Mouse (Mus musculus) heart, embryonic 16.5 days (tissue): ENCODE results near the gene Tmem170. TPM values are rescaled to one million over a fixed set of nuclear protein-coding genes. Genes with fewer than 3 reads are reported as not detected.
A peak's percentile ranks its signal among the peaks of the same experiment; 100 is the strongest.
"Not testable (repeated sequence)": the region's sequence is repeated elsewhere in the genome, so short reads cannot be mapped to it uniquely, and the experiment has no call there.

Experiments
- ATAC-seq: fragments of 200-750 bp; cut with Nextera tagmentation; replicated peaks from 2 replicates; pipeline ENCODE4 v1.8.0; 2017; ENCODE audit warnings: moderate number of reproducible peaks; ENCODE audit not compliant: insufficient read depth, low FRiP score; ENCODE audit errors: extremely low read depth
- H3K27ac ChIP-seq: fragments of 300-500 bp; sonication (generic); 2 replicates; pipeline ENCODE4 v1.5.1; 2014; ENCODE audit warnings: mild to moderate bottlenecking, low read length, control low read depth, moderate library complexity
- H3K27me3 ChIP-seq: fragments of 300-500 bp; sonication (generic); 2 replicates; pipeline ENCODE4 v1.6.1; 2014; ENCODE audit warnings: low read length, mixed read lengths; ENCODE audit not compliant: control insufficient read depth, insufficient read depth
- H3K36me3 ChIP-seq: fragments of 300-500 bp; sonication (generic); 2 replicates; pipeline ENCODE4 v1.6.1; 2014; ENCODE audit not compliant: control insufficient read depth, insufficient read depth
- H3K4me1 ChIP-seq: fragments of 300-500 bp; sonication (generic); 2 replicates; pipeline ENCODE4 v1.6.1; 2014; ENCODE audit warnings: low read length, mixed read lengths; ENCODE audit not compliant: control insufficient read depth, insufficient read depth
- H3K4me2 ChIP-seq: fragments of 300-500 bp; sonication (generic); 2 replicates; pipeline ENCODE4 v1.6.1; 2014; ENCODE audit warnings: low read depth, mild to moderate bottlenecking, control low read depth, low read length
- H3K4me3 ChIP-seq: fragments of 300-500 bp; sonication (generic); 2 replicates; pipeline ENCODE4 v1.5.1; 2014; ENCODE audit warnings: mild to moderate bottlenecking, control low read depth, low read length
- H3K9ac ChIP-seq: fragments of 300-500 bp; sonication (generic); 2 replicates; pipeline ENCODE4 v1.6.1; 2014; ENCODE audit warnings: low read length, control low read depth
- H3K9me3 ChIP-seq: fragments of 300-500 bp; sonication (generic); replicated peaks from 2 replicates; pipeline ENCODE4 v1.6.1; 2016; ENCODE audit warnings: low read length; ENCODE audit not compliant: control insufficient read depth
- WGBS: fragments of 180-500 bp; shearing (Covaris S2); extraction: QIAGEN DNeasy Blood & Tissue Kit; methylation state at CpG from one replicate; pipeline ENCODE4 v1.1.7; 2014; 5-methylcytosine and 5-hydroxymethylcytosine counted together
- polyA plus RNA-seq: library from polyadenylated mRNA; unstranded; fragments of >200 nt; fragmentation: Nextera tagmentation; extraction: Ambion mirVana; gene quantifications from 2 replicates; pipeline ENCODE4 v1.2.1, GENCODE M21; 2015

Gene Tmem170
- polyA plus RNA-seq, 1 experiment from 2014 or later, result 3.8 TPM

GRCm38 (mm10) chr8:111865130-111865852 is 11.3 kb downstream of the Tmem170 start:
- H3K9me3 ChIP-seq, result no peaks in the 10 kb centered on the region
- 86% methylated on average over 8 of the region's 8 CpGs for WGBS
- H3K4me3 ChIP-seq, result no peak overlapping the region
- H3K4me1 ChIP-seq, result no peaks in the 10 kb centered on the region
- peaks cover 3% of the 10 kb centered on the region; the same call in 1 of the 2 replicates for H3K36me3 ChIP-seq
- H3K27ac ChIP-seq, result no peak overlapping the region
- no peak for ATAC-seq
- H3K27me3 ChIP-seq, result no peaks in the 10 kb centered on the region
- no peak overlapping the region for H3K9ac ChIP-seq
- H3K4me2 ChIP-seq, result no peak overlapping the region

DNA sequence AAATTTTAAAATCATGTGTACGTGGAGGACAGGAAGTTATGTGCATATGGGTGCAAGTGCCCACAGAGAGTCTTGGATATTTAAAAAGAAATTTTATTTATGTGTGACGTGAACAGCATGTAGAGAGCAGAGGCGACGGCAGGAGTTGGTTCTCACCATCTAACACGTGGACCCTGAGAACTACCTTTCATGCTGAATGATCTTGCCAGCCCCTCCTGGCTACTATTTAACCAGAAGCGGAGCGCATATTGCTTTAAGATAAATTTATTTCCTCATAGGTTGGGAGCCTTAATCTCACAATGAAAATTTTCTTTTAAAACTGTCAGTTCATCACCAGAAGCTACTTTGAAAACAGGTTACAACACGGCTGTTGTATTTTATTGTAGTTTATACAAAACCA is 11.9 kb downstream of the Tmem170 start:
- H3K4me2 ChIP-seq, result no peak overlapping the region
- no peaks in the 10 kb centered on the region for H3K9me3 ChIP-seq
- ATAC-seq, result no peak
- no peak overlapping the region for H3K27ac ChIP-seq
- H3K36me3 ChIP-seq, result peaks cover 3% of the 10 kb centered on the region; the same call in 1 of the 2 replicates
- no peaks in the 10 kb centered on the region for H3K4me1 ChIP-seq
- no peak overlapping the region for H3K4me3 ChIP-seq
- WGBS, result 83% methylated on average over 8 of the region's 8 CpGs
- H3K27me3 ChIP-seq, result no peaks in the 10 kb centered on the region
- no peak overlapping the region for H3K9ac ChIP-seq

- no peaks in the 10 kb centered on the region for H3K4me1 ChIP-seq
- ATAC-seq, result no peak
- no peak overlapping the region for H3K9ac ChIP-seq
- H3K27me3 ChIP-seq, result no peaks in the 10 kb centered on the region
- 61% methylated on average over 4 of the region's 4 CpGs for WGBS
- no peak overlapping the region for H3K4me3 ChIP-seq
- peaks cover 3% of the 10 kb centered on the region; the same call in 1 of the 2 replicates for H3K36me3 ChIP-seq
- H3K9me3 ChIP-seq, result no peaks in the 10 kb centered on the region
- no peak overlapping the region for H3K27ac ChIP-seq
- no peak overlapping the region for H3K4me2 ChIP-seq
Observed at GRCm38 (mm10) chr8:111863280-111863679, 13.3 kb downstream of the Tmem170 start.

GRCm38 (mm10) chr8:111855977-111856376 is 20.6 kb downstream of the Tmem170 start:
- Histone ChIP-seq H3K9ac (no peak overlapping the region), H3K36me3 (no peaks in the 10 kb centered on the region), H3K4me2 (no peak overlapping the region), H3K27me3 (no peaks in the 10 kb centered on the region), H3K4me1 (peaks cover 10% of the 10 kb centered on the region), H3K9me3 (no peaks in the 10 kb centered on the region), H3K27ac (no peak overlapping the region), H3K4me3 (no peak overlapping the region)
- ATAC-seq, result no peak
- WGBS, result 80% methylated on average over 12 of the region's 12 CpGs

GRCm38 (mm10) chr8:111853861-111854501 is 22.6 kb downstream of the Tmem170 start, which contains the start of gene Cfdp1:
Gene Cfdp1 (minus strand): TSS chr8:111854291.
- Histone ChIP-seq H3K4me1 (peaks cover 10% of the 10 kb centered on the region), H3K27me3 (no peaks in the 10 kb centered on the region), H3K9me3 (no peaks in the 10 kb centered on the region), H3K4me2 (peak within 1 kb of the TSS; percentile 81), H3K4me3 (peak within 1 kb of the TSS; percentile 80), H3K9ac (peak within 1 kb of the TSS; percentile 84), H3K27ac (peak within 1 kb of the TSS; percentile 53), H3K36me3 (no peaks in the 10 kb centered on the region)
- peak; percentile 100 for ATAC-seq
- under 1% methylated on average over 53 of the region's 53 CpGs for WGBS

GRCm38 (mm10) chr8:111853219-111853618 is 23.3 kb downstream of the Tmem170 start:
- Histone ChIP-seq H3K9ac (peak overlapping the region; percentile 84), H3K4me2 (peak overlapping the region; percentile 81), H3K4me1 (peaks cover 10% of the 10 kb centered on the region), H3K4me3 (peak overlapping the region; percentile 80)
- not testable (repeated sequence) for H3K36me3 ChIP-seq, H3K27ac ChIP-seq, ATAC-seq, H3K9me3 ChIP-seq, H3K27me3 ChIP-seq
- WGBS, result 46% methylated on average over 12 of the region's 12 CpGs

GRCm38 (mm10) chr8:111846746-111847145 is 29.8 kb downstream of the Tmem170 start:
- no peak overlapping the region for H3K4me3 ChIP-seq
- no peak for ATAC-seq
- no peak overlapping the region for H3K9ac ChIP-seq
- H3K4me2 ChIP-seq, result no peak overlapping the region
- no peak overlapping the region for H3K27ac ChIP-seq
- no peaks in the 10 kb centered on the region for H3K27me3 ChIP-seq
- WGBS, result 91% methylated on average over 6 of the region's 6 CpGs
- no peaks in the 10 kb centered on the region for H3K9me3 ChIP-seq
- H3K36me3 ChIP-seq, result peaks cover 12% of the 10 kb centered on the region; the same call in 1 of the 2 replicates
- H3K4me1 ChIP-seq, result no peaks in the 10 kb centered on the region

GRCm38 (mm10) chr8:111835540-111835939 is 41.0 kb downstream of the Tmem170 start:
- WGBS, result 50% methylated on average over 1 of the region's 1 CpGs
- H3K36me3 ChIP-seq, result peaks cover 24% of the 10 kb centered on the region
- peaks cover 11% of the 10 kb centered on the region for H3K4me1 ChIP-seq

DNA sequence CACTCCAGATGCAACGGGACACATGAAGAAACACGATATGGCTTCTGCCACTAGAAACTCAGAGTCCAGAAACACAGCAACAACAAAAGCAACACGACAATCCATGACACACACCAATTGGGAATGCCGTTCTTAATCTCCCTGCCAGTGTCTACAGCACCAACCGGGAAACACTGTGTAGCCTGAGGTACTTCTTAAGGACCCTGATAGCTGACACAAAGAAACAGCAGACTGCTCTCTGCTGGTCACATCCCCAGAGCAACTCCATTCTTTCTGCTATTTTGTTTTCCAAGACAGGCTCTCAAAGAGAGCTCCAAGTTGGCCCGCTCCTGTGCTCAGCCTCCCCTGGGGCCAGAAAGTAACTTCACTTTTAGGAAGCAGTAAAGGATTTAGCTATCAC is 42.5 kb downstream of the Tmem170 start:
- H3K27me3 ChIP-seq, result no peaks in the 10 kb centered on the region
- peak overlapping the region; percentile 37; the same call in 1 of the 2 replicates for H3K27ac ChIP-seq
- no peak overlapping the region for H3K9ac ChIP-seq
- peaks cover 14% of the 10 kb centered on the region for H3K4me1 ChIP-seq
- no peak for ATAC-seq
- no peaks in the 10 kb centered on the region for H3K9me3 ChIP-seq
- no peak overlapping the region for H3K4me3 ChIP-seq
- no peak overlapping the region for H3K4me2 ChIP-seq
- WGBS, result 44% methylated on average over 6 of the region's 6 CpGs
- peaks cover 20% of the 10 kb centered on the region; the same call in 1 of the 2 replicates for H3K36me3 ChIP-seq

More at GRCm38 (mm10) chr8:111835540-111835939, 41.0 kb downstream of the Tmem170 start:
- no peak for ATAC-seq
- H3K4me3 ChIP-seq, result no peak overlapping the region
- H3K9ac ChIP-seq, result no peak overlapping the region
- H3K27me3 ChIP-seq, result no peaks in the 10 kb centered on the region
- H3K4me2 ChIP-seq, result no peak overlapping the region
- H3K27ac ChIP-seq, result no peak overlapping the region
- no peaks in the 10 kb centered on the region for H3K9me3 ChIP-seq
